Comparison of ENCODE assay signal across 12 mouse cellular contexts in the genomic region with DNA sequence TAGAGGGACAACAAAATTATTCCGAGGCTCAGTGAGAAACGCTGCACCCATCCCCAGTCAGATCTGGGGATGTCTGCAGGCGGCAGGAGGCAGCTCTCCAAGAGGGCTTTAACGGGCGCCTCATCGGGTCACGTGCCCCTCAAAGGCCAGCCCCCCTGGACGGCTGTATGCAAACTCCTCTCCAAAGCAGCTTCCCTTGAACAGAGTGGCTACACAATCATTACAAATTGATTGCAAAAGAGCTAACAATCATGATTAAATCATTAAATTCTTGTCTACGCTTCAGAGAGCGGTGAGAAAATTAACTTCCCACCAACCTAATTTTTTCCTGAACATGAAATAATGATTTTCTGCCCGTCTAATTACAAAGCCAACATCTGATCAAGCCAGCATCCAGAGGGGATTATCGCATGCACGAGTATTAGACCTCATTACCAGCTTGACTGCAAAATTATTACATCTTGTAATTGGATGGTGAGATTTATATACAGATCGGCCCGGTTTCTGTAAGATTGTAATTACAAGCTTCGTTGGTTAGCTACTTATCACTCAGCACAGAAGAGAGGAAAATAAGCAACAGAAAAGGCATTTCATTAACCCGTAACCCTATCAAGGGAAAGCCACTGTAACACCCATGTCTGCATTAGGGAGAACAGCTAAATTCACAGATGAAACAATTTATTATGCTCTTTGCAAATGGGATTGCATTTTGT.
A peak's percentile ranks its signal among the peaks of the same experiment; 100 is the strongest.
DNase-seq lines count a peak whose midpoint lies in the region; ATAC-seq lines count a peak whose summit lies in the region.
"Had no signal": no experiment of that assay in that cellular context is flagged by ENCODE, and none has a peak within 500 bp of the region (broad histone marks: within the 10 kb centered on the region; RNA-seq: fewer than 3 reads in every experiment).

No protein-coding gene starts in this region.

- DNase-seq in right cerebral cortex, postnatal 4 days = peak; percentile 15
- no peak for DNase-seq in right cerebral cortex, postnatal 14 days
- DNase-seq in limb, embryonic 11.5 days (ENCODE audit: low spot score) = peak; percentile 32
- no peak for DNase-seq in natural killer cell, adult 2 months (ENCODE audit: low spot score in 2 of 2)
- DNase-seq in frontal cortex, postnatal 14 days (ENCODE audit: low spot score in 2 of 2) = no peak
- no peak for DNase-seq in spleen, postnatal 14 days (ENCODE audit: low spot score in 2 of 2)
- DNase-seq: cerebellum, postnatal 36 days; heart, postnatal 36 days had no signal

- H3K4me3 ChIP-seq in forebrain, embryonic 13.5 days = peak overlapping the region; percentile 6; the same call in 1 of the 2 replicates
- H3K4me3 ChIP-seq in limb, embryonic 11.5 days (ENCODE audit: low read depth, low read length) = no peak overlapping the region
- no peak overlapping the region for H3K4me3 ChIP-seq in neural tube, embryonic 15.5 days (replicated peaks)
- H3K4me3 ChIP-seq: lung, embryonic 15.5 days had no signal

- H3K27me3 ChIP-seq in forebrain, embryonic 13.5 days = peaks cover 40% of the 10 kb centered on the region
- no peaks in the 10 kb centered on the region for H3K27me3 ChIP-seq in limb, embryonic 11.5 days (ENCODE audit: control insufficient read depth, insufficient read depth, low read length)
- H3K27me3 ChIP-seq in neural tube, embryonic 15.5 days (replicated peaks) = no peaks in the 10 kb centered on the region
- H3K27me3 ChIP-seq: lung, embryonic 15.5 days had no signal

- peaks cover 14% of the 10 kb centered on the region for H3K4me1 ChIP-seq in forebrain, embryonic 13.5 days
- no peaks in the 10 kb centered on the region for H3K4me1 ChIP-seq in limb, embryonic 11.5 days (ENCODE audit: control insufficient read depth, insufficient read depth, low read length)
- H3K4me1 ChIP-seq in neural tube, embryonic 15.5 days = peaks cover 20% of the 10 kb centered on the region
- H3K4me1 ChIP-seq: lung, embryonic 15.5 days had no signal

- H3K9ac ChIP-seq in forebrain, embryonic 13.5 days = no peak overlapping the region
- H3K9ac ChIP-seq in limb, embryonic 11.5 days (ENCODE audit: low read length) = no peak overlapping the region
- no peak overlapping the region for H3K9ac ChIP-seq in neural tube, embryonic 15.5 days (replicated peaks)
- H3K9ac ChIP-seq: lung, embryonic 15.5 days had no signal

- ATAC-seq in forebrain, embryonic 13.5 days = peak; percentile 85
- ATAC-seq in limb, embryonic 11.5 days (ENCODE audit: insufficient number of reproducible peaks, low FRiP score, low TSS enrichment, low read depth) = no peak
- ATAC-seq in neural tube, embryonic 15.5 days (ENCODE audit: low FRiP score) = peak; percentile 88

- no peaks in the 10 kb centered on the region for H3K36me3 ChIP-seq in forebrain, embryonic 13.5 days (ENCODE audit: poor library complexity, severe bottlenecking)
- no peaks in the 10 kb centered on the region for H3K36me3 ChIP-seq in limb, embryonic 11.5 days (ENCODE audit: control insufficient read depth, insufficient read depth, low read length)
- no peaks in the 10 kb centered on the region for H3K36me3 ChIP-seq in neural tube, embryonic 15.5 days
- H3K36me3 ChIP-seq: G1E; lung, embryonic 15.5 days had no signal

- no peaks in the 10 kb centered on the region for H3K9me3 ChIP-seq in forebrain, embryonic 13.5 days (replicated peaks)
- no peaks in the 10 kb centered on the region for H3K9me3 ChIP-seq in limb, embryonic 11.5 days (ENCODE audit: control insufficient read depth, low read length)
- no peaks in the 10 kb centered on the region for H3K9me3 ChIP-seq in neural tube, embryonic 15.5 days (replicated peaks)
- H3K9me3 ChIP-seq: lung, embryonic 15.5 days had no signal

- WGBS in forebrain, embryonic 13.5 days = 9% methylated on average over 17 of the region's 17 CpGs
- 28% methylated on average over 17 of the region's 17 CpGs for WGBS in limb, embryonic 11.5 days
- WGBS in neural tube, embryonic 15.5 days = 17% methylated on average over 17 of the region's 17 CpGs

- no peak overlapping the region for H3K27ac ChIP-seq in forebrain, embryonic 13.5 days
- no peak overlapping the region for H3K27ac ChIP-seq in limb, embryonic 11.5 days (replicated peaks; ENCODE audit: low read depth, low read length)
- peak overlapping the region; percentile 54; the same call in 1 of the 2 replicates for H3K27ac ChIP-seq in neural tube, embryonic 15.5 days (replicated peaks)
- H3K27ac ChIP-seq: lung, embryonic 15.5 days had no signal

- H3K4me2 ChIP-seq in forebrain, embryonic 13.5 days = peak overlapping the region; percentile 48
- H3K4me2 ChIP-seq in limb, embryonic 11.5 days (ENCODE audit: low read depth, severe bottlenecking) = no peak overlapping the region
- H3K4me2 ChIP-seq in neural tube, embryonic 15.5 days = peak overlapping the region; percentile 37
- H3K4me2 ChIP-seq: lung, embryonic 15.5 days had no signal

Comparison
In these comparisons a context has a peak if more than half of its experiments do, and no peak if none do; other contexts are left out.
1. DNase-seq: peak in right cerebral cortex, postnatal 4 days (single experiment) and limb, embryonic 11.5 days (single experiment); none in right cerebral cortex, postnatal 14 days (single experiment), natural killer cell, adult 2 months (0 of 2), frontal cortex, postnatal 14 days (0 of 2) and spleen, postnatal 14 days (0 of 2).